ENCODE assay signal across 27 mouse cellular contexts in genomic region chr5:22986771-22987170, GRCm38 (mm10).
"Had no signal": no experiment of that assay in that cellular context is flagged by ENCODE, and none has a peak within 500 bp of the region (broad histone marks: within the 10 kb centered on the region; RNA-seq: fewer than 3 reads in every experiment).

No protein-coding gene starts in this region.

- H3K9me3 ChIP-seq: heart, embryonic 13.5 days; heart, embryonic 15.5 days; hindbrain, embryonic 13.5 days; hindbrain, embryonic 15.5 days; kidney, embryonic 15.5 days; limb, embryonic 13.5 days; limb, embryonic 15.5 days; liver, embryonic 12.5 days had no signal

- H3K4me3 ChIP-seq: heart, adult 2 months; heart, embryonic 13.5 days; heart, embryonic 15.5 days; hindbrain, embryonic 13.5 days; hindbrain, embryonic 15.5 days; kidney, embryonic 15.5 days; limb, embryonic 13.5 days; limb, embryonic 15.5 days; liver, embryonic 12.5 days had no signal

- ATAC-seq: hindbrain, postnatal 0 days; intestine, embryonic 16.5 days; liver, embryonic 12.5 days had no signal

- H3K9ac ChIP-seq: heart, embryonic 13.5 days; heart, embryonic 15.5 days; hindbrain, embryonic 13.5 days; hindbrain, embryonic 15.5 days; kidney, embryonic 15.5 days; limb, embryonic 13.5 days; limb, embryonic 15.5 days; liver, embryonic 12.5 days; liver, embryonic 14.5 days had no signal

- H3K27me3 ChIP-seq: heart, embryonic 13.5 days; heart, embryonic 15.5 days; hindbrain, embryonic 13.5 days; hindbrain, embryonic 15.5 days; kidney, embryonic 15.5 days; limb, embryonic 13.5 days; limb, embryonic 15.5 days; liver, embryonic 12.5 days had no signal

- H3K27ac ChIP-seq: heart, adult 2 months; heart, embryonic 13.5 days; heart, embryonic 15.5 days; hindbrain, embryonic 13.5 days; hindbrain, embryonic 15.5 days; hindbrain, postnatal 0 days; kidney, embryonic 15.5 days; kidney, postnatal 0 days; limb, embryonic 13.5 days; limb, embryonic 15.5 days; liver, embryonic 12.5 days; liver, embryonic 14.5 days had no signal

- DNase-seq: gastrocnemius, postnatal 14 days; gastrocnemius, postnatal 36 days; heart, adult 11 months; heart, adult 2 months; heart, postnatal 14 days; heart, postnatal 36 days; kidney, adult 11 months; kidney, adult 2 months; kidney, adult 9 months; kidney, postnatal 14 days; kidney, postnatal 36 days; layer of hippocampus, adult 9-11 months; layer of hippocampus, postnatal 36 days; left cerebral cortex, postnatal 4 days had no signal

- H3K36me3 ChIP-seq: heart, embryonic 13.5 days; heart, embryonic 15.5 days; hindbrain, embryonic 13.5 days; hindbrain, embryonic 15.5 days; kidney, embryonic 15.5 days; limb, embryonic 13.5 days; limb, embryonic 15.5 days; liver, embryonic 12.5 days had no signal

- H3K4me2 ChIP-seq: heart, embryonic 11.5 days; heart, embryonic 13.5 days; heart, embryonic 15.5 days; hindbrain, embryonic 13.5 days; hindbrain, embryonic 15.5 days; kidney, embryonic 15.5 days; limb, embryonic 13.5 days; limb, embryonic 15.5 days; liver, embryonic 12.5 days had no signal

- H3K4me1 ChIP-seq: heart, embryonic 13.5 days; heart, embryonic 15.5 days; hindbrain, embryonic 13.5 days; hindbrain, embryonic 15.5 days; kidney, embryonic 15.5 days; limb, embryonic 15.5 days; liver, embryonic 12.5 days had no signal
